Mouse (Mus musculus) urinary bladder, adult 18-20 months (tissue): ENCODE measurements around the gene Dctpp1.

Experiments
- DNase-seq, 2 experiments: peaks; one replicate each; pipeline ENCODE4 v3.0.0; 2022; ENCODE audit warnings: low spot score in 2 of 2, mixed read lengths in 2 of 2

Dctpp1 gene

DNA sequence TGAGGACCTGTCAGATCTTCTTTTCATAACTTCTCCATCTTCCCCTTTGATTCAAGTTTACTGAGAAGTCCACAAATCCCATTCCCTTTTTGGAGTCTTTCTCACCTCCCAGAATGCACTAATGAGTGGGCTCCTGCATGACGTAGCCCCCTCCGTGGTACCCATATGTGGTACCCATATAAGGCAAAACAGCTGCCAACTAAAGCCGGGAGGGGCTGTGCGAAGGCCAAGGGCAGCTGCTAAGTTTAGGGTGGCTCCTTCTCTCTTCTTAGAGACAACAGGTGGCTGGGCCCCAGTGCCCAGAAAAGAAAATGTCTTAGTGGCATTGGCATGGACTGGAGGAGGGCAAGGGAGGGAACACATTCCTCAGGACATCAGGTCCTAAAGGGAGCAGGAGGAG, 50.2 kb downstream of the Dctpp1 start:
- DNase-seq = no peak

DNA sequence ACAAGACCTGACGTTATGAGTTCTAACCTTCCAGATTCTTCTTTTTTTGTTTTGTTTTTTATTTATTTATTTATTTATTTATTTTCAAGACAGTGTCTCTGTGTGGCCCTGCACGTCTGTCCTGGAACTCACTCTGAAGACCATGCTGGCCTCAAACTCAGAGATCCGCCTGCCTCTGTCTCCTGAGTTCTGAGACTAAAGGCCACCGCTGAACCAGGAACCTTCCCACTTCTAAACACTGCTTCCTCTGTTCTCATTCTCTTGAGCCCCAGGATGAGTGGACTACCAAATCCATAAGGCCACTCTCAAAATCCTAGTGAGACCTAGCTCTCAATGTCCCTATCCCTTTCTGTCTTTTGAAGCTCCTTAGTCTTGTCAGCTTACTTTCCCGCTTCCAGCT, 50.7 kb downstream of the Dctpp1 start:
- no peak for DNase-seq

DNA sequence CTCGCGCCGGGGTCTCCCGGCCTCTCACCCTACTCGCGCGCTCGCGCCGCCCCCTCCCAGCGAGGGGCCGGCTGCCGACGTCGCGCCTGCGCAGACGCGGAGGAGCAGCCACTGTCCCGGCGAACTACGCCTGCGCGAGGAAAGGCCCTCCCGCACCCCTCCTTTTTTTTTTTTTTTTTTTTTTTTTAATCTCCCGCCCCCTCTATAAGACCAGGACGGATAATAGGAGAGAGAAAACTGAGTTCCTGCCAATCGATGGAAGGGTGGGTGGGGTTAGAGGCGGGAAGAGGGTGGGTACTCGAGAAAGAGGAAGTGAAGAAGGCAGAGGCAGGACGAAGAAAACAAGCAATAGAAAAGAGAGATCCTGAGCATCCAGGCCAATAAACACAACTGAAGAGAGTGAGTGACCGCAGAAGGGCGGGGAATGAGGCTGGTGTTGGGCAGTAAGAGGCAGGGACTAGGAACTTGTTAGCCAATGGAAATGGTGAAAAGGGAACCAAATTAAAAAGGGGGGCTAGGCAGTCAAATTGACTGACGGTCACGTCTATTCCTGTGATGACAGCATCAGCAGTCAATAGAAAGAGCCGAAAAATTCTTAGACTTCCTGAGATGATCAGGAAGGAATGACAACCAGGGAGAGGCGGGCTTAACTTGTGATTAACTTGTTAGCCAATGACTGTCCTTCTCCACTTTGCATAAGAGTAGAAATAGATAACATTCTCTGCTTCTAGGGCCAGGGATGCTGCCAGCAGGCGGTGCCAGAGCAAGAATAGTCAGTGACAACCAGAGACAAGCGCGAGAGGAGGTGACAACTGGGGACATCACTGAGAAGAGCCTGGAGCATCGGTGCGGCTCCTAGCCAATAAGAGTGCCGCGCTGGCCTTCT, 51.7 kb downstream of the Dctpp1 start, which contains the start of gene Mylpf:
TSS of gene Mylpf (plus strand) at position 338 of the 886 bp plus-strand sequence.
- peak; percentile 62 to 89 for DNase-seq

DNA sequence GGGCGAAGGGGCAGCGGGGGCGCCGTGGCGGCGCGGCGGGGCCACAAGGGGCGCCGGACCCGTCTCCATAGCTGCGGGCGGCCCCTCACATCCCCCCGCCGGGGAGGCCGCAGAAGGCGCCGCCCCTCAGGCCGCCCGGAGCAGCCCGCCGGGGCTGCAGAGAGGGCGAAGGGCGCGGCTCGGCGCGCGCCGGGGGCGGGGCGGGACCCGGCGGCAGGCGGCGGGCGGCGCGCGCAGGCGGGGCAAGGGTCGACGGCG, 52.3 kb downstream of the Dctpp1 start, which contains the start of gene Tbc1d10b:
TSS of gene Tbc1d10b (minus strand) at position 174 of the 258 bp plus-strand sequence.
- DNase-seq = peak in 1 of 2 experiments; percentile 63

DNA sequence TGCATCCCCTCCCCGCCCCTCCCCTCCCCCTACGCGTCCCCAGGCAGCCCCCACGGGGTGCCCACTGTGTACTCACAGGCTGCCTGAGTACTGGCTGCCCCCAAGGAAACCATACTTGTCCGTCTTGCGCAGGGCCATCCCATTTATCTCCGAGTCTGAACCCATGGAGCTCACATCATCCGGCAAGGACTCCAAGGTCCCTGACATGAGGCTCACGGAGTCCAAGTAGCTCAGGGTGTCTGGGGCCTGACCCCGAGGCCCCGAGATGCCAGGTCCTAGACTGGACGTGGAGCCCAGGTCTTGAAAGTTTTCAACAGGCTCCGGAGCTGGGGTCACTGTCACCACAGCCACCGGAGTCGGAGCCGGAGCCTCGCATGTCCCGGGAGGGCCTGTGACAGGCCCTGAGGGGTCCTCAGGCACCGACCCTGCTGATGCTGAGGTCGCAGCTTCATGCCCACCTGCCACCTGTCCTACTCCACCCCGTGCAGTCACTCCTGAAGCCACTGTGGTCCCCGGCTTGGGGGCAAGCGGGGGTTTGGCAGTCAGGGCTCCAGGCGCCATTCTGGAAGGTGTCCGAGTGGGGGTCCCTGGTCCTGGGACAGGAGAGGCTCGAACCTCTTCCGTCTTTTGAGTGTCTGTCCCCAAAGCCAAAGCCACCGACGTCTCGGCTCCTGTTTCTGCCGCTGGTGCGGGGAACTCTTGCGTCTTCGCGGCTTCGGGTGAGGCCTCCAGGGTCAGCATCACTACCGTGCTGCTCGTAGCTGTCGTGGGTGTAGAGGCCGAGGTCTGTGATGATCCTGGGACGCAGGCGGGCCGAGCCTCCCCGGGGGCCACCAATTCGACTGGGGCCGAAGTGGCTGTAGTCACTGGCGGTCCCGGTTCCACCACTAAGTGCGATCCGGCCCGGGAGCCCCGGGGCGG, 52.9 kb downstream of the Dctpp1 start:
- peak in 1 of 2 experiments; percentile 57 for DNase-seq
